Mouse (Mus musculus): ENCODE measurements around the gene Cyp4f16. TPM values are rescaled to one million over a fixed set of nuclear protein-coding genes. Genes with fewer than 3 reads are reported as not detected.
"Not testable (repeated sequence)": the region's sequence is repeated elsewhere in the genome, so short reads cannot be mapped to it uniquely, and the experiment has no call there.

Gene Cyp4f16
- total RNA-seq, 2 experiments from 2014 or later, result 10.1 to 12.4 TPM

DNA sequence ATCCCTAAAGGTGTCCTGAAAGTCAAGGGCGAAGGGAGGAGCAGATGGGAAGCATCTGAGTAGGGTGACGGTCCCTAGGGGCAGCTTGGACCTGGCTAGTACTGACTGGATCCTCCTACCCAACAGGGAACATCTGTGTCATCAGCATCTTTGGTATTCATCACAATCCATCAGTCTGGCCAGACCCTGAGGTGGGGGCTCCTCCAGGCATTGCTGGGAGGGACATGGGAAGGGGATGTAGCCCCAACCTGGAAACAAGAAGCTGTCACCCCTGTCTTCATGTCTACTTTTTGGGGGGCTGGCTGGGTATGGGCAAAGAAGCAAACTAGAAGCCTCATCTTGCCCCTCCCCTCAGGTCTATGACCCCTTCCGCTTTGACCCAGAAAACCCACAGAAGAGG is 14.0 kb downstream of the Cyp4f16 start:
- DNase-seq, result not testable (repeated sequence)

DNA sequence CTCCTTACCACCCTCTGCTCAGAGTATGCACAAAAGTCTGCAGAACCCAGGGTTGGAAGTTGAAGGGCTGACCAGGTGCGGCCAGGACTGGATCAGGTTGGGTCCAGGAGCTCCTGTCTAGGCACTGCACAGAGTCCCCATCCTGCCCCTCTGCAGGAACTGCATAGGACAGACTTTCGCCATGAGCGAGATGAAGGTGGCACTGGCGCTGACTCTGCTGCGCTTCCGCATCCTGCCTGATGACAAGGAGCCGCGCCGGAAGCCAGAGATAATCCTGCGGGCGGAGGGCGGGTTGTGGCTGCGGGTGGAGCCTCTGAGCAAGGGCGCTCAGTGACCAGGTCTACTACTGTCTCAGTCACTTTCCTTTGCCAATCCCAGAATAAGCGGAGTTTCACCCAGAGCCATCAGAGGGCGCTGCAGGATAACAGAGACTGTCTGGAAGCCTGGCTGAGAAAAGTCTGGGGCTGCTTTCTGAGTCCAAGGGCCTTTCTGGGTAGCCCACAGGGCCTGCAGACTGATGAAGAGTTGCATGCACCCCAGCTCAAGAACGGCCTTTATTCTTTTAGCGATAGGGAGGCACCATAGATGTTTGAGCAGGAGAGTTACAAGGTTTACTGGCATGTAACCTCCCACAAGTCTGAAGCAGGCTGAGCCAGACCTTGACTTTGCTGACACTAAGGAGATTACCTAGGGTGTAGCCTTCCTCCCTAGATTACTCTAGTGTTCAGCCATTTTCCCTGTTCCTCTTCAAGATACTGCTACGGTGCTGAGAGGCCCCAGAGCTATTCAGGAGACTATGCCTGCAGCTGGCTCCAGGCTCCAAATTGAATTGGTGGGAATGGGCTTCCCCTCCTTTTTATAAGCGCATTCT is 14.8 kb downstream of the Cyp4f16 start:
- peak; percentile 85 to 88 for DNase-seq

GRCm38 (mm10) chr17:32553016-32553415 is 16.7 kb downstream of the Cyp4f16 start:
- not testable (repeated sequence) for DNase-seq

DNA sequence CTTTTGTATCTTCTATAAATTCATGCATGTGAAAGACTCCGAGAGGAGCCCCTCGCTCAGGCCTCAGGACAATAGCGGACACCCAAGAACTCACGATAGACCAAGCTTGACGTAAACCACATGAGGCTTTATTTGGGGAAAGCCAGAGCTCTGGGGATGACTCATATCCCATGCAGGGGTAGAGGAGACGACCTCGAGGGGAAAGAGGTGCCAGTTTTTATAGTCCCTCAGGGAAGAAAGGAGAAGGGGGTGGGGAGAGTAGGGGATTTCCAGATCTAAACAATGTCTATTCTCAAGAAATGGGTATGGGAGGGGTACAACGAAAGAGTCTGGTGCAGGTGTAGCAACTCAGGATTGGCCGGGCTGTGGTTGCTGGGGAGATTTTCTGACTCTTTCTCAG is 18.0 kb downstream of the Cyp4f16 start:
- not testable (repeated sequence) for DNase-seq

- DNase-seq, result not testable (repeated sequence)
Observed at GRCm38 (mm10) chr17:32563301-32563700, 26.9 kb downstream of the Cyp4f16 start.

- not testable (repeated sequence) for DNase-seq
Observed at GRCm38 (mm10) chr17:32573286-32573685, 36.9 kb downstream of the Cyp4f16 start.

DNA sequence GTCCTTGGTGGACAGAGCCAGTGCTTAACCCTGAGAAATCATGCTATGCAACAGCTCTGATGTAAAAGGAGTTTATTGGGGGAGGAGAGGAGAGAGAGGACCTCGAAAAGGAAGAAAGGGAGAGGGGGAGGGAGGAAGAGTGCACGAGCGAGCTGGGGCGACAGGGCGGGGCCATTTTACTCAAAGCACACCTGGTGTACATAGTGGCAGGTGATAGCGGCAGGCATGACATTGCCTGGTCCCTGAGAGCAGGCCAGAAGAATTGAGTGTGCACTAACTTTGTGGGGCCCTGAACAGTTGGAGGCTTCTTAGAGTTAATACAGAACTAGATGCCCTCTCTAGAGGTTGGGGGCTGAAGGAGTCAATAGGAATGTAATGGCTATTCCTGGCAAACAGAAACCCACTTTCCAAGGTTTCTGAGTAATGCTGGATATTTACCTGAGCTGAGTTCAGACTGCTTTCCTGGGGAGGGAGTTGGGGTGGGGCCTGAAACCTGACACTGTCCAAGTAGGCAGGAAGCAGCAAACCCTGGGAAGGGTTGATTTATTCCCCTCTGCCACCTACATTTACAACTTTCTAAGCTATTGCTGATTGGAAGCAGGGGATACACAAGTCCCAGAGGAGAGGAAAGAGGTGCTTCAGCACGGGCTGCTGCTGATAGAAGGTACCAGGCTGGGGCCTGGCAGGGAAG is 41.3 kb downstream of the Cyp4f16 start:
- no peak for DNase-seq

GRCm38 (mm10) chr17:32596494-32596893 is 60.1 kb downstream of the Cyp4f16 start:
- no peak for DNase-seq

Other genes with a start within 250 kb of the Cyp4f16 start
- gene Akap8, start 215.3 kb upstream of the Cyp4f16 start, total RNA-seq (2021), result 10 to 100 TPM; 55.1 to 77.5 TPM
- gene Akap8l, start 186.0 kb upstream of the Cyp4f16 start, total RNA-seq (2021), result 100 to 1,000 TPM in 1 of 2 experiments, 10 to 100 TPM in 1; 81.2 to 102 TPM
- 10 to 100 TPM; 48.5 to 49.9 TPM for gene Wiz, start 147.1 kb upstream of the Cyp4f16 start, total RNA-seq (2021)
- gene Rasal3, start 133.0 kb upstream of the Cyp4f16 start, total RNA-seq (2021), result 1 to 10 TPM; 1.2 to 1.8 TPM
- under 1 TPM in 1 of 2 experiments, not detected in 1; 0.16 TPM for gene Pglyrp2, start 112.4 kb upstream of the Cyp4f16 start, total RNA-seq (2021)
- gene Cyp4f39, start 83.8 kb upstream of the Cyp4f16 start, total RNA-seq (2021), result not detected
- 1 to 10 TPM; 6.9 to 8.8 TPM for gene Cyp4f17, start 30.5 kb upstream of the Cyp4f16 start, total RNA-seq (2021)
- not detected for gene Cyp4f37, start 84.8 kb downstream of the Cyp4f16 start, total RNA-seq (2021)
- gene Cyp4f40, start 122.3 kb downstream of the Cyp4f16 start, total RNA-seq (2021), result not detected
- 1 to 10 TPM; 1.3 to 4.0 TPM for gene Cyp4f15, start 149.1 kb downstream of the Cyp4f16 start, total RNA-seq (2021)